Mouse (Mus musculus): Measurements from ENCODE around the gene Iqcf1. TPM values are rescaled to one million over a fixed set of nuclear protein-coding genes. Genes with fewer than 3 reads are reported as not detected.

Gene Iqcf1
- polyA plus RNA-seq, 1 experiment from 2014 or later: not detected

GRCm38 (mm10) chr9:106519433-106519832 lies 19.7 kb downstream of the Iqcf1 start:
- Histone ChIP-seq H3K4me1 (ENCODE audit: control insufficient read depth, insufficient read depth, low read length) (no peaks in the 10 kb centered on the region), H3K9ac (replicated peaks; ENCODE audit: low read depth, low read length) (no peak overlapping the region), H3K9me3 (ENCODE audit: control insufficient read depth, low read length) (no peaks in the 10 kb centered on the region), H3K36me3 (ENCODE audit: control insufficient read depth, insufficient read depth, low read length) (no peaks in the 10 kb centered on the region), H3K27me3 (ENCODE audit: control insufficient read depth, insufficient read depth, low read length) (no peaks in the 10 kb centered on the region), H3K4me3 (ENCODE audit: low read depth, low read length) (no peak overlapping the region), H3K27ac (ENCODE audit: low read depth, low read length) (no peak overlapping the region), H3K4me2 (ENCODE audit: low read depth, low read length) (no peak overlapping the region)
- ATAC-seq (ENCODE audit: low read depth): no peak
- WGBS: 77% methylated on average over 2 of the region's 2 CpGs

DNA sequence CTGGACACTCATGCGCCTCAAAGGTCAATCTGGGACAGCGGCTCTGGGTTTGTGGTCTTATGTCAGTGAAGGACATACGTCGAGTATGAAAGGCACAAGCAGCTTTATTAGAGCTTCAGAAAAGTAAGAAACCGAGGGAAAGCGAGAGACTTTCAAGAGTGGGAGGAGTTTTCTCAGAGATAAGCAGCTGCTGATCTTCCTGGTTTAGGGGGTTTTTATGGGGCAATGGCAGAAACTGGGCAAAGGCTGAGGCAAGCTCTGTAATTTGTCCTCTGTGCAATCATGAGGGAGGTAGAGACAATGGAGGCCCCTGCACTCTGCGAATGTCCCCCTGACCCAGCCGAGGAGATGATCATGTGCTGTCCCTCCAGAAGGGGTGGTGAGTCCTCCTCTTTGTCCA lies 20.1 kb downstream of the Iqcf1 start:
- Histone ChIP-seq H3K9ac (replicated peaks; ENCODE audit: low read depth, low read length) (no peak overlapping the region), H3K9me3 (ENCODE audit: control insufficient read depth, low read length) (no peaks in the 10 kb centered on the region), H3K4me2 (ENCODE audit: low read depth, low read length) (no peak overlapping the region), H3K27ac (ENCODE audit: low read depth, low read length) (no peak overlapping the region), H3K36me3 (ENCODE audit: control insufficient read depth, insufficient read depth, low read length) (no peaks in the 10 kb centered on the region), H3K4me3 (ENCODE audit: low read depth, low read length) (no peak overlapping the region), H3K4me1 (ENCODE audit: control insufficient read depth, insufficient read depth, low read length) (no peaks in the 10 kb centered on the region), H3K27me3 (ENCODE audit: control insufficient read depth, insufficient read depth, low read length) (no peaks in the 10 kb centered on the region)
- WGBS: 78% methylated on average over 8 of the region's 8 CpGs
- no peak for ATAC-seq (ENCODE audit: low read depth)

DNA sequence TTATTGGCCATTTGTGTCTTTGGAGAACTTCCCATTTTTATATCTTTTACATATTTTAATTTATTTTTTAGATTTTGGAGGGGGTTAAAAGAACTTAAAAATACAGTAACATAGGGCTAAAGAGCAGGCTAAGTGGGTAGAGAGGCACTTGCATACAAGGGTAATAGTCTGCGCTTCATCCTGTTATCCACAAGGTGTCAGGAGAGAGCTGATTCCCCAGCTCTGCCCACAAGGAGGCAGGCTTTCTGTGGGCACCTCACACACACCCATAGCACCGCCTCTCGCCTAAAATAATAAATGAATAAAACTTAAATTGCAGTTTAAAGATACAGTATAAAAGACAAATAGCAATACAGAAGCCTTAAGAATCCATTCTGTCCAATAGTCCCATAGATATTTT lies 32.1 kb downstream of the Iqcf1 start:
- no peaks in the 10 kb centered on the region for H3K4me1 ChIP-seq (ENCODE audit: control insufficient read depth, insufficient read depth, low read length)
- ATAC-seq (ENCODE audit: low read depth): no peak
- 21% methylated on average over 3 of the region's 3 CpGs for WGBS
- H3K4me3 ChIP-seq (ENCODE audit: low read depth, low read length): no peak overlapping the region
- no peaks in the 10 kb centered on the region for H3K9me3 ChIP-seq (ENCODE audit: control insufficient read depth, low read length)
- H3K27me3 ChIP-seq (ENCODE audit: control insufficient read depth, insufficient read depth, low read length): no peaks in the 10 kb centered on the region
- no peak overlapping the region for H3K9ac ChIP-seq (replicated peaks; ENCODE audit: low read depth, low read length)
- no peaks in the 10 kb centered on the region for H3K36me3 ChIP-seq (ENCODE audit: control insufficient read depth, insufficient read depth, low read length)
- no peak overlapping the region for H3K27ac ChIP-seq (ENCODE audit: low read depth, low read length)
- no peak overlapping the region for H3K4me2 ChIP-seq (ENCODE audit: low read depth, low read length)

DNA sequence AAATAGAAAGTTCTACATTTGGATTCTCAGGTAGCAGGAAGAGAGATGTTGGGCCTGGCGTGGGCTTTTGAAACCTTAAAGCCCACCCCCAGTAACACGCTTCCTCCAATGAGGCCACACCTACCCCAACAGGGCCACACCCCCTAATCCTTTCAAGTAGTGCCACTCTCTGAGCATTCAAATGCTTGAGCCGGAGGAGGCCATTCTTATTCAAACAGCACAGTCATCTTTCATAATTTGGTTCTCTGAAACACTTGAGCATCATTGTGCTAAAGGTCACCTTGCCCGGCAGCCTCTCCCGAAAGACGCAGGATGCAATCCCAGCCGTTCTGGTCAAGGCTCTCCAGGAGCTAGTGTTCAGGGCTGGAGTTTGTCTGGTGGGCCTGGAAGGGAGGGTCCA lies 34.5 kb downstream of the Iqcf1 start:
- ATAC-seq (ENCODE audit: low read depth): no peak
- no peaks in the 10 kb centered on the region for H3K27me3 ChIP-seq (ENCODE audit: control insufficient read depth, insufficient read depth, low read length)
- WGBS: 90% methylated on average over 7 of the region's 7 CpGs

DNA sequence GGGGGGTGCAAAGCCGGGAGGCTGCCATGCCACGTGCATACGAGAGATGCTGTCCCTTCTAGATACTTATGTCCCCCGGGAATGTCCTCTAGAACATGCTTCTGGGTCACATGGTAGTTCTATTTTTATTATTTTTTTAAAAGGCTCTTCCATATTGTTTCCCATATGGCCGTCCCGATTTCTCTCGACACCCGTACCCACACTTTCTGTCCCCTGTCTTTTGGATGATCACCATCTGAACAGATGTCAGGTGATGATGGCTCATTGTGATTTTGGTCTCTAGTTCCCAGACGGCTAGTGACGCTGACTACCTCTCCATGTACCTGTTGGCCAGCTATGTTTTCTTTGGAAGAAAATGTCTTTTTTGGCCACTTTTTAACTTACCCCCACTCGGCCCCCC lies 35.2 kb downstream of the Iqcf1 start:
- H3K36me3 ChIP-seq (ENCODE audit: control insufficient read depth, insufficient read depth, low read length): no peaks in the 10 kb centered on the region

More for the DNA sequence above, 34.5 kb downstream of the Iqcf1 start:
- Histone ChIP-seq H3K36me3 (ENCODE audit: control insufficient read depth, insufficient read depth, low read length) (no peaks in the 10 kb centered on the region), H3K4me2 (ENCODE audit: low read depth, low read length) (no peak overlapping the region), H3K4me1 (ENCODE audit: control insufficient read depth, insufficient read depth, low read length) (no peaks in the 10 kb centered on the region), H3K9ac (replicated peaks; ENCODE audit: low read depth, low read length) (no peak overlapping the region), H3K9me3 (ENCODE audit: control insufficient read depth, low read length) (no peaks in the 10 kb centered on the region), H3K27ac (ENCODE audit: low read depth, low read length) (no peak overlapping the region), H3K4me3 (ENCODE audit: low read depth, low read length) (no peak overlapping the region)

More for the DNA sequence above, 35.2 kb downstream of the Iqcf1 start:
- Histone ChIP-seq H3K9ac (replicated peaks; ENCODE audit: low read depth, low read length) (no peak overlapping the region), H3K27ac (ENCODE audit: low read depth, low read length) (no peak overlapping the region), H3K4me2 (ENCODE audit: low read depth, low read length) (no peak overlapping the region), H3K9me3 (ENCODE audit: control insufficient read depth, low read length) (no peaks in the 10 kb centered on the region), H3K4me1 (ENCODE audit: control insufficient read depth, insufficient read depth, low read length) (no peaks in the 10 kb centered on the region), H3K4me3 (ENCODE audit: low read depth, low read length) (no peak overlapping the region), H3K27me3 (ENCODE audit: control insufficient read depth, insufficient read depth, low read length) (no peaks in the 10 kb centered on the region)
- ATAC-seq (ENCODE audit: low read depth): no peak
- 94% methylated on average over 11 of the region's 11 CpGs for WGBS

Other genes starting within 250 kb of the Iqcf1 start
- 4.5 and 5.8 TPM in 2 replicates for gene Poc1a, start 218.9 kb upstream of the Iqcf1 start, polyA plus RNA-seq (2014; fragmentation: Nextera tagmentation; extraction: Ambion mirVana)
- 18.7 and 19.3 TPM in 2 replicates for gene Dusp7, start 131.3 kb upstream of the Iqcf1 start, polyA plus RNA-seq (2014; fragmentation: Nextera tagmentation; extraction: Ambion mirVana)
- gene Rpl29, start 70.5 kb upstream of the Iqcf1 start, polyA plus RNA-seq (2014; fragmentation: Nextera tagmentation; extraction: Ambion mirVana): 719 and 757 TPM in 2 replicates
- gene Acy1, start 61.6 kb upstream of the Iqcf1 start, polyA plus RNA-seq (2014; fragmentation: Nextera tagmentation; extraction: Ambion mirVana): 20.3 and 22.5 TPM in 2 replicates
- 8.6 TPM in 2 replicates for gene Abhd14b, start 52.5 kb upstream of the Iqcf1 start, polyA plus RNA-seq (2014; fragmentation: Nextera tagmentation; extraction: Ambion mirVana)
- 59.5 and 66.9 TPM in 2 replicates for gene Abhd14a, start 52.3 kb upstream of the Iqcf1 start, polyA plus RNA-seq (2014; fragmentation: Nextera tagmentation; extraction: Ambion mirVana)
- 166 and 182 TPM in 2 replicates for gene Pcbp4, start 46.7 kb upstream of the Iqcf1 start, polyA plus RNA-seq (2014; fragmentation: Nextera tagmentation; extraction: Ambion mirVana)
- gene Gpr62, start 34.0 kb upstream of the Iqcf1 start, polyA plus RNA-seq (2014; fragmentation: Nextera tagmentation; extraction: Ambion mirVana): 1.5 and 1.7 TPM in 2 replicates
- 36.1 and 36.2 TPM in 2 replicates for gene Rrp9, start 24.0 kb upstream of the Iqcf1 start, polyA plus RNA-seq (2014; fragmentation: Nextera tagmentation; extraction: Ambion mirVana)
- 0.17 and 0.36 TPM in 2 replicates for gene Parp3, start 23.0 kb upstream of the Iqcf1 start, polyA plus RNA-seq (2014; fragmentation: Nextera tagmentation; extraction: Ambion mirVana)
- gene Iqcf5, start 14.6 kb downstream of the Iqcf1 start, polyA plus RNA-seq (2014; fragmentation: Nextera tagmentation; extraction: Ambion mirVana): not detected in 2 replicates
- not detected in 2 replicates for gene Iqcf3, start 61.7 kb downstream of the Iqcf1 start, polyA plus RNA-seq (2014; fragmentation: Nextera tagmentation; extraction: Ambion mirVana)
- not detected in 2 replicates for gene Iqcf4, start 71.0 kb downstream of the Iqcf1 start, polyA plus RNA-seq (2014; fragmentation: Nextera tagmentation; extraction: Ambion mirVana)
- gene Iqcf6, start 126.6 kb downstream of the Iqcf1 start, polyA plus RNA-seq (2014; fragmentation: Nextera tagmentation; extraction: Ambion mirVana): not detected in 2 replicates
- gene Grm2, start 156.1 kb downstream of the Iqcf1 start, polyA plus RNA-seq (2014; fragmentation: Nextera tagmentation; extraction: Ambion mirVana): 4.9 and 7.5 TPM in 2 replicates
- 62.2 and 67.2 TPM in 2 replicates for gene Tex264, start 186.0 kb downstream of the Iqcf1 start, polyA plus RNA-seq (2014; fragmentation: Nextera tagmentation; extraction: Ambion mirVana)